Mouse (Mus musculus) E14TG2a.4 (cell line): ENCODE results near the gene Cyp2d10.
A peak's percentile ranks its signal among the peaks of the same experiment; 100 is the strongest.

Experiments used
- H3K27me3 ChIP-seq: 2 replicates; pipeline ENCODE4 v1.6.1; 2014; ENCODE audit warnings: low read length, control low read depth; ENCODE audit not compliant: insufficient read depth
- H3K36me3 ChIP-seq: 2 replicates; pipeline ENCODE4 v1.6.1; 2014; ENCODE audit warnings: low read length, control low read depth; ENCODE audit not compliant: insufficient read depth
- H3K4me1 ChIP-seq: replicated peaks from 2 replicates; pipeline ENCODE4 v1.6.1; 2014; ENCODE audit warnings: low read depth, low read length, control low read depth
- H3K4me3 ChIP-seq: replicated peaks from 2 replicates; pipeline ENCODE4 v1.5.1; 2014; ENCODE audit warnings: mild to moderate bottlenecking, low read length
- H3K9me3 ChIP-seq: 2 replicates; pipeline ENCODE4 v1.6.1; 2014; ENCODE audit warnings: low read length, control low read depth
- CTCF ChIP-seq: conservative IDR thresholded peaks from 2 replicates; pipeline ENCODE4 v1.5.1; 2014; ENCODE audit warnings: low read length
- NANOG ChIP-seq: IDR thresholded peaks from 2 replicates; pipeline ENCODE4 v1.6.1; 2014; ENCODE audit warnings: borderline replicate concordance, low read length, mixed read lengths
- POU5F1 ChIP-seq: IDR thresholded peaks from 2 replicates; pipeline ENCODE4 v1.6.1; 2014; ENCODE audit warnings: low read length, borderline replicate concordance

Gene Cyp2d10

DNA sequence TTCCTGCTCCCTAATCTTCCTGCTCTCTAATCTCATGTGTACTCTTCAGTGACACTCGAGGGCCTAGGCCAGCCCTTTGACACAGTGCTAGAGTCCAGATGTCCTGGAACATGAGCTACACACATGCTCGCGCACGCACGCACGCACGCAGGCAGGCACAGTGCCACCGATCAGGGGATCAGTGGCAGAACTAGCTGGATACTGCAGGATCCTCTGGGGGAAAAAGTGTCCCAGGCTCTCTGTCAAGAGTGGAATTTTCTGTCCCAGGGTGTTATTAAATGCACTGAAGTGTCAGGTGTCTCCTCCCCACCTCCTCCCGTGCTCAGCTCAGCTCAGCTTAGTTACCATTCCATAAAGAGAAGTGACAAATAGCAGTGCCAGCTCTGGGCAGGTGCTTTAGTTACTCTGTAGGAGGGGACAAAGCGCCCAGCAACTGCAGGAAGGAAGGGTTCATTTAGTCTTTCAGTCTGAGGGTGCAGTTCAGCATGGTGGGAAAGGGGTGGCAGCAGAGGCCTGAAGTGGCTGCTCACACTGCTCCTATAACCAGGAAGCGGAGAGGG, 45.5 kb downstream of the Cyp2d10 start:
- Histone ChIP-seq H3K4me1 (peaks cover 31% of the 10 kb centered on the region), H3K4me3 (no peak overlapping the region), H3K36me3 (peaks cover 2% of the 10 kb centered on the region), H3K27me3 (no peaks in the 10 kb centered on the region), H3K9me3 (no peaks in the 10 kb centered on the region)
- TF ChIP-seq CTCF, result peak; percentile 12
- TF ChIP-seq NANOG, result no peak

DNA sequence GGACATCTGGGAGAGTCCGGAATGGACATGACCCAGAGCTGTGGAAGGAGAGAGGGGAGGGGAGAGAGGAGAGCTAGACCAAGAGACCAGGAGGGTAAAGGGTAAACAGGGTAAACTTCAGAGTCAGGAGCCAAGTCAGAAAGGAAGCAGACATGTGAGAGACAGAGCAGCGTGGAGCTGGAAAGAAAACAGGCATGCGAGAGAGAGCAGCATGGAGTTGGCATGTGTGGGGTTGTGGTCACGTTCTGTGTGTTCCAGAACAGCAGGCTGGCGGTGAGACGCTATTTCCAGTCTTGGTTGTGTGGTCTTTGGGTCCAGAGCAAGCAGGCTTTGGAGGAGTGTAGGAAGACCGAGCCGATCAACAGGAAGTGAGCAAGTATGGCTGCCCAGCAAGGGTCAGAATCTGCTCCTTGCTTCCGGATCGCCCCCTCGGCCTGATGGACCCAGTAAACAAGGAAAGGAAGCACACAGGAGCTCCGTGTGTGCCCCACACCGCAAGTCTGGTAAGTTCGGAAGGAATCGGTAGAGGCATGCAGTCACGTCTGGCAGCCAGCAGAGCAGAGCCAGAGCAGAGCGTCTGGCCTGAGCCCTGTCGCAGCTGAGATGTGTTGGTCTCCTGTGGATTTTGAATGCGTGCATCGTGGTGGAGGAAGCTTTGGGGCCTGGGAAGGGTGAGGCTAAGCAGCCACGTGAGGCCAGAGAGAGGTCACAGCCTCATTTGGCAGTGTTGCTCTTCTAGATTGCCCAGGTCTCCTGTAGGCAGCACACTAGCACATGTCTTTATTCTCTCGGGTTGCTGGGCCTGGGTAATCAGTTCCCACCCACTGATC, 48.3 kb downstream of the Cyp2d10 start:
- no peaks in the 10 kb centered on the region for H3K9me3 ChIP-seq
- H3K4me1 ChIP-seq, result peaks cover 39% of the 10 kb centered on the region
- H3K36me3 ChIP-seq, result peaks cover 9% of the 10 kb centered on the region
- H3K27me3 ChIP-seq, result no peaks in the 10 kb centered on the region
- TF ChIP-seq CTCF (no peak), POU5F1 (no peak), NANOG (no peak)
- H3K4me3 ChIP-seq, result peak overlapping the region; percentile 56

DNA sequence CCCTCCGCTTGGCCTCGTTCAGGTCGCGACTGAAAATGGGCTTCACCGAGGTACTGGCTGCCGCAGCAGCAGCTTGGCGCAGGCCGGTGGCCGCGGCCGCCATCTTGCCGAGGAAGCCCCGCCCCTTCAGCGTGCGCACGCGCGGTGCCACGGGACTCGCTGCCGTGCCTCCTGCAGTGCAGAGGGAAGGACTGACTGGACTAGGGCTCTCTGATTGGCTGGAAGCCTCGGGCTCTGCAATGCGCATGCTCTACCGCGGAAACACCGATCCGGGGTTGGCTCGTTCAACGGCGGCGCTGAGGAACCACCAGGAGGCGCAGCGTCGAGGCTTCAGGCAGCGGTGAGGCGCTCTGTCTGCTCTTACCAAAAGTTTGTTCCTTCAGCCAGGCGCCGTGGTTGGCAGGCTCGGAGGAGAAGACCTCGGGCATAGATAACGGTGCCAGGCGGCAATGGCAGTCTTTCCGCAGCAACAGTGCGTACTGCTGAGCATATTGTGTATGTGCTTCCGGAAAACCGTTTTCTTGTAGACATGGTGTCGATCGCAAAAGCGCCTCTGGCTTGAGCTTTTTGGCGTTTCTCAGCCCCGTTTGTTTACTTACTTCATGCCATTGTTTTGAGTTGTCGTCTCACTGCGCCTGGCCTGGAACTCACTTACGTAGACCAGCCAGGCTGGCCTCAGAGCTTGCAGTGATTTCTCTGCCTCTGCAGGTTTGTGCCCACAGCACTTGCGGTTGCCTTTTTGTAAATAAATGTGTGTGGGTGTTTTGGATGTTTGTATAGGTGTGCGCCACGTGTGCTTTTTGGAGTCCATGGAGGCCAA, 52.7 kb downstream of the Cyp2d10 start, which contains the start of gene Ndufa6:
Ndufa6 (minus strand) TSS at position 197 of the 820 bp plus-strand sequence.
- peaks cover 64% of the 10 kb centered on the region for H3K4me1 ChIP-seq
- TF ChIP-seq CTCF (peak; percentile 59), POU5F1 (no peak)
- peaks cover 37% of the 10 kb centered on the region for H3K36me3 ChIP-seq
- H3K4me3 ChIP-seq, result peak within 1 kb of the TSS; percentile 99
- no peaks in the 10 kb centered on the region for H3K9me3 ChIP-seq
- H3K27me3 ChIP-seq, result no peaks in the 10 kb centered on the region

DNA sequence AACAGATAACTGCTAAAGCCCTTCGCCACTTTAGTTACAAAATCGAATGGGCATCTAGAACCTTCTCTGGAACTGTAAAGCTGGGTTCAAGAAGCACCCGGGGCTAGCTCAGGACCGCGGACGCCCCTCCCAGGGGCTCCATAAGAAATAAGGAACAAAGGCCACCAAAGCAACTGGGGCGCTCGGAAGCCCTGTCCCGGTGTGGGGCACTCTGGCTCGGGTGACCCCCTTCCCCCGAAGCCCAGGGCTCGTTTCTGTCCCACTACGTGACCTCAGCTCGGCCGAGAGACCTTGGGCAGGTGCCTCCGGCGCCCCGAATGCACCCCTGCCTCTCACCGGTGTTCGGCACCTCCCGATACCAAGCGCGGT, 53.3 kb downstream of the Cyp2d10 start:
- TF ChIP-seq CTCF (no peak), POU5F1 (no peak), NANOG (no peak)
- Histone ChIP-seq H3K4me1 (peaks cover 67% of the 10 kb centered on the region), H3K4me3 (peak overlapping the region; percentile 99), H3K27me3 (no peaks in the 10 kb centered on the region), H3K9me3 (no peaks in the 10 kb centered on the region), H3K36me3 (peaks cover 43% of the 10 kb centered on the region)

DNA sequence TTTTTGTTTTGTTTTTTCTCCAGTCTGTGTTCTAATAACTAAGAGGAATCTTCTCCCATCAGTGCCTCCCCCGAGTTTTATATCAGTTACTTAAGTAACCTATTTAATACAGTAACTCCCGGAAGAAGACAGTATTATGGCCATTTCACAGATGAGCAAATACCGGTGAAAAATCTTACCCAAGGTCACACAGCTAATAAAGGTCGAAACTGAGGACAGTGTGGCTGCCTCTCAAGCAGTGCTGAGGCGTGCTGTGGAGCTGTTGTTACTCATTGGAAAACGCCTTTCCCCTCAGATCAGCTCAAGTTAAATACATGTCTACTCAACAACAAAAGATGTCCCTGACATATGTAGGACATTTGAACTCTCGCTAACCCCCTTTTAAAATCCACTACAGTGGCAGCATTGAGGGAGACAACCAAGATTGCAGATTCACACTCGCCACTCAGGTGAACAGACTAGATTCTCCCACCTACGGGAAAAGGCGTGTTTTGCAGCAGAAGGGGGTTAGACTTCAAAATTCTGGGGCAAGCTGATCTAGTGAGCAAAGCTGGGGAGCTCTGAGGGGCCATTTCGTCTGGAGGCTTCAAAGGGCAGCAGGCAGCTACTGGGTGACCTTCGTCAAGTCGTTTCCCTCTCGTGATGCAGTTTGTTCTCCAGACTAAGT, 53.8 kb downstream of the Cyp2d10 start:
- Histone ChIP-seq H3K36me3 (peaks cover 48% of the 10 kb centered on the region), H3K4me1 (peaks cover 67% of the 10 kb centered on the region), H3K4me3 (peak overlapping the region; percentile 99), H3K9me3 (no peaks in the 10 kb centered on the region), H3K27me3 (no peaks in the 10 kb centered on the region)
- no peak for TF ChIP-seq NANOG
- no peak for TF ChIP-seq POU5F1
- TF ChIP-seq CTCF, result no peak
